Mouse (Mus musculus): Measurements from ENCODE around the gene C87436. TPM values are rescaled to one million over a fixed set of nuclear protein-coding genes. Genes with fewer than 3 reads are reported as not detected.

Gene C87436
- total RNA-seq, 4 experiments from 2014 or later, result 19.3 to 25.6 (median 22.3) TPM

GRCm38 (mm10) chr6:86509866-86510200 is 71.7 kb downstream of the C87436 start:
- no peak for DNase-seq (ENCODE audit: low spot score in 2 of 2)

- no peak for DNase-seq (ENCODE audit: low spot score in 2 of 2)
Measured at GRCm38 (mm10) chr6:86510979-86511378, 72.8 kb downstream of the C87436 start.

- DNase-seq (ENCODE audit: low spot score in 2 of 2), result no peak
Measured at GRCm38 (mm10) chr6:86513296-86513695, 75.1 kb downstream of the C87436 start.

- DNase-seq (ENCODE audit: low spot score in 2 of 2), result no peak
Measured at GRCm38 (mm10) chr6:86516021-86516420, 77.8 kb downstream of the C87436 start.

- no peak for DNase-seq (ENCODE audit: low spot score in 2 of 2)
Measured at GRCm38 (mm10) chr6:86519767-86520345, 81.7 kb downstream of the C87436 start.

- no peak for DNase-seq (ENCODE audit: low spot score in 2 of 2)
Measured at GRCm38 (mm10) chr6:86522001-86522911, 84.1 kb downstream of the C87436 start.

Other genes with a start within 250 kb of the C87436 start
- gene Tgfa, start 243.2 kb upstream of the C87436 start, total RNA-seq (2022), result 10 to 100 TPM; 27.1 to 30.1 (median 29.1) TPM
- gene Fam136a, start 72.7 kb upstream of the C87436 start, total RNA-seq (2022), result 10 to 100 TPM; 22.6 to 27.0 (median 23.1) TPM
- gene Snrpg, start 67.1 kb upstream of the C87436 start, total RNA-seq (2022), result 10 to 100 TPM; 47.4 to 75.1 (median 61.7) TPM
- gene Pcyox1, start 41.2 kb upstream of the C87436 start, total RNA-seq (2022), result 100 to 1,000 TPM; 115 to 118 (median 116) TPM
- 100 to 1,000 TPM in 2 of 4 experiments, 10 to 100 TPM in 2; 91.0 to 107 (median 99.9) TPM for gene Tia1, start 34.2 kb upstream of the C87436 start, total RNA-seq (2022)
- 1 to 10 TPM in 1 of 4 experiments, under 1 TPM in 1, not detected in 2; 0.84 to 3.2 TPM for gene Gm44790, start 11.7 kb upstream of the C87436 start, total RNA-seq (2022)
- 100 to 1,000 TPM; 179 to 184 (median 180) TPM for gene Pcbp1, start 87.9 kb downstream of the C87436 start, total RNA-seq (2022)
- 1 to 10 TPM; 1.5 to 2.1 (median 2.0) TPM for gene Asprv1, start 189.8 kb downstream of the C87436 start, total RNA-seq (2022)
- gene Mxd1, start 230.8 kb downstream of the C87436 start, total RNA-seq (2022), result 10 to 100 TPM; 22.3 to 27.9 (median 24.0) TPM
- 10 to 100 TPM; 48.0 to 60.8 (median 55.4) TPM for gene Snrnp27, start 246.1 kb downstream of the C87436 start, total RNA-seq (2022)